Mouse (Mus musculus): Measurements from ENCODE around the gene Asns.
"Not testable (repeated sequence)": the region's sequence is repeated elsewhere in the genome, so short reads cannot be mapped to it uniquely, and the experiment has no call there.

Gene Asns

DNA sequence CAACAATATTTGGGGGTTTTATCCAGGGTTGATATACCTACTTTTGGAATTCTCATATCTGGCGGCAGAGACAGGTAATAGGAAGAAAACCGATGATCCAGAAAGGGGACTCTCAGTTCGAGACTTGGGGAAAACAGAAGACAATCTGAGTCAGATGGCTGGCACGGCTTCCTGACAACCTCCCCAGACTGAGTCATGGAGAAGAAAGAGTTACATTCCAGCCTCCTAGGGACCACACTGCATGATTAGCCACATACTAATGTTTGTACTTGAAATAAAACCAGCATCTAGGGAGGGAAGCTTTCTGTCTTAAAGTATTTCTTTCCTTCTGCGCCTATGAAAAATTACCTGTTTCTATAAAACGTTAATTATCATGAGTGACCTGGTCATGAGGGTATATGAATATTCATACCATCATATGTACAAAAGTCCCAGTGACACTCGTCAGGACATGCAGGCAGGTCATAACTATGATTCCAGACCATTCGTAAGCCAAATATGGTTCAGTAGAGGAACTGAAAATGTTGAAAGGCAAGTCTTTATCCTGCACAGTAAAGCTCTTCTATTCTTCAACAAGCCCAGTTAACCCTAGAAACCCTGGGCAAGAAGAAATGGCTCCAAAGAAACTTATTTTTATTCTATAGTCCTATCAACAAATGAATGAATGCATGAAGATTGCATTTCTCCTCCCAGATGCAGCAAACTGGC is 16.7 kb downstream of the Asns start:
- DNase-seq (ENCODE audit: low read depth), result no peak

DNA sequence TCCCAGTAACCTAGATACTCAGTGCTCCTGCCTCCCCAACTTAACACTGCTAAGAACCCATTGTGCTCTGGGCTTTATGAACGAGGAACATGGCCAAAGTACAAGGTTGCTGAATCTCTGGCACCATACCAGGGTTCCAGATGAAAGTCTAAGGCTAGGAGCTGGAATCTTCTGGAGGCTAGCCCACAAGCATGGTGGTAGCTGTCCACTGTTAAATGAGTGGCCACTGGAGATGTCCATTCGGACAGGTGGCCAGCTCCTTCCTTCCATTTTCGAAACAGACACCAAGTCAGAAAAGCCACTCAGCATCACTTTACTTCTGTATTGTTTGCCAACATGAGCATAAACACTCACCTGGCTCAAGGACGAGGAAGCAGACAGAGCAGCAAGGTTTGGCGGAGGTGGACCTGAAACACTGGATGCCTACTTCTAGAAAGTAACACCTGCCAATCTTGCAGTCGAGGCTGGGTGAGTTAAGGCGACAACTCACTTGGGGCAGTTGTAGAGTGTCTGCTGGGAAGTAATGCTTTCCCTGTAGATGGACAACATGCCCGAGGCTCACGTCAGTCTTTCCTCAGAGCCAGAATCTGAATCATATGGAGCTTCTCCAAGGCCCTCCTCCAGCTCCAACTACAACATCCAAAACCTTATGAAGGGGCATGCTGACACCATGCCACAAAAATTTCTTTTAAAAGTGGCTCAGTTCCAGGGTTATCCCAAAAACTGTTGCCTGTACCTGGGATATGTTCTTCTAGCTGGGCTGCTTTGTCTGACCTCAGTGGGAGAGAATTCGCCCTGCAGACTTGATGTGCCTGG is 20.4 kb downstream of the Asns start:
- DNase-seq (ENCODE audit: low read depth), result no peak

DNA sequence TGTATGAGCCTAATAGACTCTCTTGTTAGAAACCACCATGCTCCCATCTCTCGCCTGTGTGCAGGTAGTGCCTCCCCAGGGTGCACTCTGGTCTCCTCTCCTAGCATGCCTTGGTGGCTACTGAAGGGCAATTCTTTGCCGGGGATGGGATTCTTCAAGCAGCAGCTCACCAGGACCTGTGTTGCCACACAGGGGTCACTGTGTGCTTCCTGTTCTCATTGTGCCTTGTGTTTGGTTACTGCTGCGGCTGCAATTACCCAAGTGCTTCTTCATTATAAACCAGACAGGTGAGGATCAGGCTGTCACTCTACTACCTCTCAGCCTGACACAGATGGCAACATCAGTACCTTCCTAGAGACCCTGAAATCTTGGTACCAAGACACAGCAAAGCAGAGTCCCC is 21.6 kb downstream of the Asns start:
- DNase-seq (ENCODE audit: low read depth), result no peak

DNA sequence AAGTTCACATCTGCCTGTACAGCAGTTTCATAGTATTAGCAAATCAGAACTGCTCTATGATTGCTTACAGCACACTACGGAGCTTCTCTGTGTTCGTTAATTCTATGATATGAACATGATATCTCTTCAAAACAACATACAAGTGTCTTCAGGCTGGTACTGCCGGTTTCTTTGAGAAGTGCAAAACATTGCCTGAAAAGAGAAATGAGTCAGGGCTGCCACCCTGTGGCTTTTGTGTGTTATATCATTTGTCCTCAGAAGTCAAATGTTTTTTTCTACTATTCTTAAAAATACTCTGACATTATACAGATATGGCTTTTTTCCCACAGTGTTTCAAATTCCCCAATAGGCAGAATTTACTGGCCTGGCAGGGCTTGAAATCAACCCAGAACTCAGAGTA is 22.5 kb downstream of the Asns start:
- no peak for DNase-seq (ENCODE audit: low read depth)

DNA sequence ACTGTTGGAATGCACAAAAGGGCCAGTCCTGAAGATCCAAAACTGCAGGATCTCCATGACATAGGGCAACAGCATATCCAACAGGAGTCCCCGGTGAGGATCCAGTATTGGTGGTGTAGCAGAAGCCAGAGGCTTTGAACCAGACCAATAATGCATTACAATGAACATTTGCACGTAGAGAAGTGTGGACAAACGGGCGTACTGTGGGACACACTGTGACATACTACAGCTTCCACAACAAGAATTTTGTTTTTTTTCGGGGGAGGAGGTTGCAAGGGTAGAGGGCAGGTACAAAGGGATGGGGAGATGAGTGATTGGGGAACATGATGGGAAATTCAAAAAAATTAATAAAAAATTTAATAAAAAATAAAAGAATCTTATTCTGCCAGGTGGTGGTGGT is 23.3 kb downstream of the Asns start:
- DNase-seq (ENCODE audit: low read depth), result no peak

DNA sequence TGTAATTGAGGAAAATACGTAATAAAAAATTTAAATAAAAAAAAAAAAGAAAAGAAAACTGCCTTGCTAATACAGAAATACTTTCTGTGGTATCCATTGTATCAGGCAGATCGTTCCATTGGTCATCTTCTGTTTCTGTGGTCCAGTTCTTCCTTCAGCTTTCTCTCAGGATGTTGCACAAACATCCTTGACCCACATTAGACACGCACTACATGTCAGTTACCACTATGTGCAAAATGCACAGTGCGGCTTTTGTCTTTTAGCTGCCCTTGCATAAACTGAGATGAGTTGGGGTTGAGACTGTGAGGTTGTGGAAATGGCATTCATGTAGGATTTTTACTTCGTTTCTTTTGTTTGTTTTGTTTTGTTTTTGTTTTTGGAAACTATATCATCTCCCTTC is 24.7 kb downstream of the Asns start:
- no peak for DNase-seq (ENCODE audit: low read depth)

DNA sequence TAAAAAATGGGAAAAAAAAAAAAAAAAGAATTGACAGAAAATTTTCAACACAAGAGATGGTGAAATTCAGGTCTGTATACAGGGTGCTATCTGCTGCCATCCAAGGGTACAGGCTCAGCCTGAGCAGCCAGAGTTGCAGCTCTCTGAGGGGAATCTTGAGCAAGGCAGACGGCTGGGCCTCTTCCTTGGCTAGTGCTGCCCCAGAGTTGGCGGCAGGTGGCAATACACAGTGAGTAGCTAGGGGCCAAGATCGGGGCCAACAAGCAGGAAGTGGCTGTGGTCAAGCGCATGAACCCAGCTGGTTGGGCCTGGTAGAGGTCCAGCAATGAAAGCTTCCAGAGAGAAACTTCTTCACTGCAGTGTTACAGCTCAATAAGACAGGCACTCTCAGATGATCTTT is 27.2 kb downstream of the Asns start:
- DNase-seq (ENCODE audit: low read depth), result not testable (repeated sequence)

DNA sequence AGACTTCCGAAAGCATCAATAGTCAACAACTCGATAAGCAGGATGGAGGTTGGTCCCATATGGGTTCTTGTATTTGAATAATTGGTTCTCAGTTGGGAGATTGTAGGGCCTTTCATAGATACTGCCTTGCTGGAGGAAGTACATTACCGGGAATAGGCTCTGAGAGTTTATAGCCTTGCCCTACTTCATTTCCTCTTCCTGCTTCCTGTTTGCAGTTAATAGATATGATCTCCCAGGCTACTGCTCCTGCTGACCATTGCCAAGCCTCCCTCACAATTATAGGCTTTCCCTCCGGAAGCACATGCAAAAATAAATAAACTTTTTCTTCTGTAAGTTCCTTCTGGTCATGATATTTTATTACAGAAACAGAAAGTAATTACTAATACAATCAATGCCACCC is 31.6 kb downstream of the Asns start:
- DNase-seq (ENCODE audit: low read depth), result no peak

DNA sequence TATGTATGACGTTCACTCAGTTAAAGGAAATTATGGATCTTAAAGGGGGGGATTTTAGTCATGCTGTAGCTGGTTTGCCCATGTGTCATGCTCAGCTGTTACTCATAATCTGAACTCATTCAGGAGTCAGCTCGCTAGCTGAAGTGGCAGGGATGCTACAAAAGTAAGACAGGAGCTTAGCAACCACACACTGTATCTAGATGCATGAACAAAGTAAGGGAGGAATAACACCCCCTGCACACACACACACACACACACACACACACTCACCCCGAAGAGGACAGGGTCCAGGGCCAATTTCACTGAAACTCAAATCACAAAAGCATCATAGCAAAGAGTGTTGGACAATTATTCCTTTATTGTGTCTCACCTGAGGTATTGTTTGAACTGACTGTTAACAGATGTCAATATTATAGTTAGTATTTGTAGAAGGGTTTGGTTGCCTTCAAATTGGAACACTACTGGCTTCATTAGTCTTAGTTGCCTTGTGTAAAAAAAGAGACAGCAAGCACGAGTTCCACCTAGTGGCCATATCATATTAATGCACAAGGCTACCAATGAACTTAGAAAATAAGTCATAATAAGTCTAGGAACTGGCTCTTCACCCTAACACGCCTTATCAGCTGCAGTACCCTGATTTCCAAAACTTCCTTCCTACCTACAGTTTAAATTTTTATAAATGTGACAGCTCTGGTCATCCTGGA is 32.5 kb downstream of the Asns start:
- peak; percentile 44 for DNase-seq (ENCODE audit: low read depth)

DNA sequence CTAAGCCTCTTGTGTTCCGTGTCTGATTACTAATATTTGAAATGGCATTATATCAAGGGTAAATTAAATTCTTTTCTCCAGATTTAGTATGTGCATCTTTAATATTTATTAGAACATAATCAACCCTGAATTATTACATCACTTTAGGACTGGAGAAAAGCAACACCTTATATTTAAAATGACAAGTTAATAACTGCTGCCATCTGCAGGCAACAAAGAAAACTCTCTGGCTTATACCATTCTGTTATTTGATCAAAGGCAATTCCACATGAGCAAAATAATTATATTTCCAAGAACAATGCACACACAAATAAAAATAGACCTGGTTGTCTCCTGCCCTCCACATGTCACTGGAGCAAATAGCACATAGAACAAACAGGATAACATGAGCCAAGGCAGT is 36.5 kb downstream of the Asns start:
- DNase-seq (ENCODE audit: low read depth), result no peak

DNA sequence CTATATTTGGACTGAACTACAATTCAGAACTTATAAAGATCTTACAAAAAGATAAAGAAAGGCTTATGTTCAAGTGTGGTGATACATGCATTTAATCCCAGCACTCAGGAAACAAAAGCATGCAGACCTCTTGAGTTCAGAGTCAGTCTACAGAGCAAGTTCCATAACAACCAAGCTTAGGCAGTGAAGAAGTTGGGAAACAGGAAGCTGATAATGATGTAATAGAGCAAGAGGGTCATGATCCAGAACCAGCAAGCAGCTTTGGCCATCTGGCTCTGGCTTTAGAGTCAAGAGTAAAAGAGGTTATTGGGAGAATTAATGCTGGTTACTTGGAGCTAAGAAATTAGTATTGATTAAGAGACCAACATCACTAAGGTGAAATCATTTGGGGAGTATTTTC is 44.6 kb downstream of the Asns start:
- no peak for DNase-seq (ENCODE audit: low read depth)
